Mouse (Mus musculus): ENCODE data around the gene Lsp1. TPM values are rescaled to one million over a fixed set of nuclear protein-coding genes. Genes with fewer than 3 reads are reported as not detected.
A peak's percentile ranks its signal among the peaks of the same experiment; 100 is the strongest.

Gene Lsp1
- 5.1 and 6.8 TPM in 2 replicates for polyA plus RNA-seq (2015; fragmentation: Nextera tagmentation; extraction: Ambion mirVana)

DNA sequence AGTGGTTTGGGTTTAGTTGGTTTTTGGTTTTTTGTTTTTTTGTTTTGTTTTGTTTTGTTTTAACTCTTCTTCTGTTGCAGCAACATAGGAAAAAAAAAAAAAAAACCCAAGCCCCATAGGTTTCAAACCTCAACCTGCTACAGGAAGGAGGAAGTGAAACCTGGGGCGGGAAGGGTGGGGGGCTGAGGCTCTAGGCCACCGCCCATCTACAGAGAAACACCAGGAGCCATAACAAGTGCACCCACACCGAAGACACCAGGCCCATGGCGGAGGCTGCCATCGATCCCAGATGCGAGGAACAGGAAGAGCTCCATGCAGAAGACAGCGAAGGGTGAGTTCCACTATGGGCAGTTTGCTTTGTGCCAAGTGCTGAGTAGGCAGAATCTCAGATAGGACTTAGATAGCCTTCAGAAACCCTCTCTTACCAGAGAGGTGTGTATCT is at the start of gene Lsp1:
Gene Lsp1, plus strand, starts transcription at position 174 of the 442 bp plus-strand sequence.
- WGBS = 95% methylated on average over 7 of the region's 7 CpGs
- H3K27me3 ChIP-seq = 0 out of 2 replicates have a peak, but pooled peaks cover 3% of the 10 kb centered on the region

DNA sequence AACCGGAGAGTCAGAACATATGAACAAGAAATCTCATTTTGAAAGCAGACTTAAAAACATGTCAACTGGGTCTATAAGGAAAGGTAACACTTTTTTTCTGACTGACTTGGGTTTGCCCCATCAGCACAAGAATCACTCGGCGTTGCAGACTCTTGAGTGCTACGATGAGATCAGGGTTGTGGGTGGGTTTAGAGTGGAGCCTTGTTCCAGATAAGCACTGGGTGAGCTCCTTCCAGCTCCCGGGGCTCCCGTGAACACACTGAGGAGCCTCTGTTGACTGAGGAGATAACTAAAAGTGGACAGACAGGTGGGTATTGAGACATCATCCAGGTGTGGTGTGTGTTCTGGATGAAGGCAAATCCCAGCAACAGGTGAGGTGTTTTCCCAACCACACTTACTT is 47.3 kb upstream of the Lsp1 start:
- Histone ChIP-seq H3K4me3 (no peak overlapping the region), H3K27ac (no peak overlapping the region), H3K9me3 (no peaks in the 10 kb centered on the region), H3K27me3 (no peaks in the 10 kb centered on the region), H3K4me2 (no peak overlapping the region), H3K9ac (no peak overlapping the region), H3K36me3 (no peaks in the 10 kb centered on the region), H3K4me1 (replicated peaks) (no peaks in the 10 kb centered on the region)
- WGBS = 93% methylated on average over 6 of the region's 6 CpGs
- no peak for ATAC-seq (ENCODE audit: low FRiP score)

More for the DNA sequence above, at the start of gene Lsp1:
- H3K4me3 ChIP-seq = no peak within 1 kb of the TSS
- H3K4me1 ChIP-seq (replicated peaks) = peaks cover 17% of the 10 kb centered on the region
- no peaks in the 10 kb centered on the region for H3K36me3 ChIP-seq
- no peak within 1 kb of the TSS for H3K4me2 ChIP-seq
- no peak within 1 kb of the TSS for H3K9ac ChIP-seq
- no peaks in the 10 kb centered on the region for H3K9me3 ChIP-seq
- H3K27ac ChIP-seq = no peak within 1 kb of the TSS
- no peak for ATAC-seq (ENCODE audit: low FRiP score)

DNA sequence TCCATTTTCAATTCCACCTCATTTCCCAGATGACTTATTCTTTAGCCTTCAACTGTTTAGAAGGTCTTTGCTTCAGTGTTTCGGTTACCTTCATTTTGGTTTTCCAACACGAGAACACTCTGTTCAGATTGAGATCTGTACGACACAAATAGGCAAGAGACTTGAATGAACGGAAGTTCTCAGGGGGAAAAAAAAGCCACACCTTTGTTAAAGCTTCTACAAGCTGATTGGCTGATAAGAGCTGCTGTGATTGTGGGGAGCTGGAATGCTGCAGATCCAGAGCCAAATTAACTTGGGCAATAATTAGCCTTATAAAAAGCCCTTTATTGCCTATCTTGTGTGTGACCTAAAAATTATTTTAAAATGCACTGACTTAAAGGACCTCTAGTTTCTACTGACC is 45.3 kb upstream of the Lsp1 start:
- 73% methylated on average over 4 of the region's 4 CpGs for WGBS
- H3K9me3 ChIP-seq = no peaks in the 10 kb centered on the region
- no peaks in the 10 kb centered on the region for H3K27me3 ChIP-seq
- no peak overlapping the region for H3K27ac ChIP-seq
- H3K4me3 ChIP-seq = no peak overlapping the region
- ATAC-seq (ENCODE audit: low FRiP score) = no peak
- no peaks in the 10 kb centered on the region for H3K36me3 ChIP-seq
- H3K9ac ChIP-seq = no peak overlapping the region
- H3K4me2 ChIP-seq = no peak overlapping the region
- H3K4me1 ChIP-seq (replicated peaks) = no peaks in the 10 kb centered on the region

- no peak overlapping the region for H3K4me2 ChIP-seq
- H3K27me3 ChIP-seq = 0 out of 2 replicates have a peak, but pooled peaks cover 4% of the 10 kb centered on the region
- H3K9me3 ChIP-seq = no peaks in the 10 kb centered on the region
- H3K4me1 ChIP-seq (replicated peaks) = no peaks in the 10 kb centered on the region
- H3K9ac ChIP-seq = no peak overlapping the region
- no peak for ATAC-seq (ENCODE audit: low FRiP score)
- WGBS = 74% methylated on average over 3 of the region's 3 CpGs
- H3K27ac ChIP-seq = no peak overlapping the region
- H3K4me3 ChIP-seq = no peak overlapping the region
- no peaks in the 10 kb centered on the region for H3K36me3 ChIP-seq
These were observed 44.4 kb upstream of the Lsp1 start for GRCm38 (mm10) chr7:142416225-142416624.

- Histone ChIP-seq H3K4me1 (replicated peaks) (no peaks in the 10 kb centered on the region), H3K36me3 (no peaks in the 10 kb centered on the region), H3K27me3 (0 out of 2 replicates have a peak, but pooled peaks cover 4% of the 10 kb centered on the region), H3K4me3 (no peak overlapping the region), H3K4me2 (no peak overlapping the region), H3K9ac (no peak overlapping the region), H3K27ac (no peak overlapping the region), H3K9me3 (no peaks in the 10 kb centered on the region)
- 95% methylated on average over 2 of the region's 2 CpGs for WGBS
- no peak for ATAC-seq (ENCODE audit: low FRiP score)
These were observed 42.6 kb upstream of the Lsp1 start for GRCm38 (mm10) chr7:142418027-142418426.

GRCm38 (mm10) chr7:142418679-142419078 is 41.9 kb upstream of the Lsp1 start:
- Histone ChIP-seq H3K36me3 (no peaks in the 10 kb centered on the region), H3K4me3 (no peak overlapping the region), H3K4me1 (replicated peaks) (no peaks in the 10 kb centered on the region), H3K27ac (no peak overlapping the region), H3K9ac (no peak overlapping the region), H3K27me3 (0 out of 2 replicates have a peak, but pooled peaks cover 4% of the 10 kb centered on the region), H3K4me2 (no peak overlapping the region), H3K9me3 (no peaks in the 10 kb centered on the region)
- 88% methylated on average over 8 of the region's 8 CpGs for WGBS
- ATAC-seq (ENCODE audit: low FRiP score) = no peak

DNA sequence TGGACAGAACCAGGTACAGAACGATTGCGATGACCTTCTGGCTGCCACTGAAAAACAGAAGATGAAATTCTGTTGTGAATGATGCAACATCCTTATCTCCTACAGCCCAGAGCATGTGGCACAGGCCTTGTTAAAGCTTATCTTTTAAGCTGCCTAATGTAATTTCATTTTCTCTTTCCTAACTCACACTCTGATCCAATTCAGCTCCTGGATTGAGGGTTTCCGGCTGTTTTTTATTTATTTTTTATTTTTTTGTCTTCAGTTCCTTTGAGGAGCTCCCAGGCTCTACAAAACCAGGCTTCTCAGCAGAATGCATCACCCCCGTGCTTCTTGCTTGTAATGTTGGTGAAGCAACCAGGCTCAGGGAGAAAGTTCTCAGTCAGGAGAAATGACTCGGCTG is 40.7 kb upstream of the Lsp1 start:
- no peak overlapping the region for H3K4me3 ChIP-seq
- no peaks in the 10 kb centered on the region for H3K36me3 ChIP-seq
- WGBS = 84% methylated on average over 5 of the region's 5 CpGs
- no peaks in the 10 kb centered on the region for H3K9me3 ChIP-seq
- no peak for ATAC-seq (ENCODE audit: low FRiP score)
- no peaks in the 10 kb centered on the region for H3K4me1 ChIP-seq (replicated peaks)
- H3K27me3 ChIP-seq = 0 out of 2 replicates have a peak, but pooled peaks cover 4% of the 10 kb centered on the region
- H3K9ac ChIP-seq = no peak overlapping the region
- no peak overlapping the region for H3K4me2 ChIP-seq
- no peak overlapping the region for H3K27ac ChIP-seq

DNA sequence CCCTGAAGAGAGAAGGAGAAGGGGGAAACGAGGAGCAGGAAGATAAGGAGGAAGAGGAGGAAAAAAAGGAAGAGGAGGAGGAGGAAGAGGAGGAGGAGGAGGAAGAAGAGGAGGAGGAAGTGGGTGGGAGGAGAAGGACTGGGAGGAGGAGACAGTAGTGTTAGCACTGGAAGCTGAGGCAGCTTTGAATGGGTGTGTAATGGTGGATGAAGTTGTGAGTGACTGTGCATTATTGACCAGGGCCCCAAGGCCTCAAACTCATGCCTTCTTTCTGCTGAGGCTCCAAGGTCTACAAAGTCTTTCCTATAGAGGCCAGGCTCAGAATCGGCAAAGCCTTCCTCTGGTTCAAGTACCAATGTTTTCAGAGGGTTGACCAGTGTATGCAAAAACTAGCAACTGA is 38.8 kb upstream of the Lsp1 start:
- no peaks in the 10 kb centered on the region for H3K4me1 ChIP-seq (replicated peaks)
- no peak for ATAC-seq (ENCODE audit: low FRiP score)
- WGBS = 85% methylated on average over 2 of the region's 2 CpGs
- 0 out of 2 replicates have a peak, but pooled peaks cover 4% of the 10 kb centered on the region for H3K27me3 ChIP-seq
- no peaks in the 10 kb centered on the region for H3K9me3 ChIP-seq
- H3K4me2 ChIP-seq = no peak overlapping the region
- no peak overlapping the region for H3K27ac ChIP-seq
- no peaks in the 10 kb centered on the region for H3K36me3 ChIP-seq
- H3K4me3 ChIP-seq = no peak overlapping the region
- H3K9ac ChIP-seq = no peak overlapping the region

- H3K9me3 ChIP-seq = no peaks in the 10 kb centered on the region
- 0 out of 2 replicates have a peak, but pooled peaks cover 4% of the 10 kb centered on the region for H3K27me3 ChIP-seq
- no peak overlapping the region for H3K9ac ChIP-seq
- H3K4me1 ChIP-seq (replicated peaks) = peaks cover 12% of the 10 kb centered on the region
- H3K4me2 ChIP-seq = no peak overlapping the region
- H3K4me3 ChIP-seq = no peak overlapping the region
- H3K27ac ChIP-seq = no peak overlapping the region
- ATAC-seq (ENCODE audit: low FRiP score) = no peak
- 52% methylated on average over 11 of the region's 11 CpGs for WGBS
- H3K36me3 ChIP-seq = no peaks in the 10 kb centered on the region
These were observed 34.9 kb upstream of the Lsp1 start for GRCm38 (mm10) chr7:142425641-142426213.

DNA sequence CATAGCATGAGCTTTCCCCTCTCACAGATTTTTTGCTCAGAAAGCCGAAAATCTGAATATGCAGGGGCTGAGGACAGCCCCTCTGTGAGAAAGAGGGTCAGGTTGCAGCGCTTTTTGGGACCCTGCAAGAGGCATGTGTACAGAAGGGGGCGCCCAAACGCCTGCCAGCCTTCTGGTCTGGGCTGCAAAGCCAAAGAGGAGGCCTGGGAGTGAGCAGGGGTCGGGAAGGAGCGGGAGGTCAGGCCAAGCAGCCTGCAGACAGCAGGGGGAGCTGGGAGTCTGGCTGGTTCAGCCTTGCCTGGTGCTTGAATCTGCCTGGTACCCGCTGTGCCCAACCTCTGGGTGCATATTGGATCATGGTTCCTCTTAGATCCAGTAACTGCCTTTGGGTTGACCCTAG is 32.4 kb upstream of the Lsp1 start:
- Histone ChIP-seq H3K27ac (no peak overlapping the region), H3K4me2 (no peak overlapping the region), H3K4me1 (replicated peaks) (peaks cover 17% of the 10 kb centered on the region), H3K36me3 (no peaks in the 10 kb centered on the region), H3K27me3 (no peaks in the 10 kb centered on the region), H3K4me3 (no peak overlapping the region), H3K9ac (no peak overlapping the region), H3K9me3 (no peaks in the 10 kb centered on the region)
- WGBS = 3% methylated on average over 7 of the region's 7 CpGs
- ATAC-seq (ENCODE audit: low FRiP score) = no peak

DNA sequence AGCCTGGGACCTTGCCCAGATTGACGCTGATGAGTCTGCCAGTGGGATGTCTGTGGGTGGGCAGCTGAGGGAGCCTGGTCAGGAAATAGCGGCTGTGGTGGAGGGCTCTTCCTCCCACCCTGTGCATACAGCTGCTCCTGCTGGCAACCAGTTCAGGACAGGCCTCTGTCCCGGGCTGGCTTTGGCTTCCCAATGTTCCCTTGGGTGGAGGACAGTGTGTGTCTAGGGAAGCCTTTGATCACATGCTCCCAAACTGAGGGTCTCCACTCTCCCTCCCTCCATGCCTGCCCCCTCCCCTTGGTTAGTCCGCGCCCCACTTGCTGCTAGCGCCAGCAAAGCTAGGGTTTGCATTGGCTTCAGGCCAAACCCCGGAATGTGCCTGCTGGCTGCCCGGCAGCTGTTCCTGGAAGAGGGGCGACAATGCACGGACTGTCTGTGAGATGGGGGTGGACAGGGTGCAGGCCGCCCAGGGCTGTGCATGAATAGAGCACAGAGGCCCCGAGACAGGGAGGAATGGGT is 30.4 kb upstream of the Lsp1 start:
- Histone ChIP-seq H3K4me3 (no peak overlapping the region), H3K27me3 (no peaks in the 10 kb centered on the region; the same call in 1 of the 2 replicates), H3K9ac (no peak overlapping the region), H3K27ac (peak overlapping the region; percentile 55), H3K36me3 (no peaks in the 10 kb centered on the region), H3K4me1 (replicated peaks) (peaks cover 17% of the 10 kb centered on the region), H3K4me2 (peak overlapping the region; percentile 25; the same call in 1 of the 2 replicates), H3K9me3 (no peaks in the 10 kb centered on the region)
- peak; percentile 82 for ATAC-seq (ENCODE audit: low FRiP score)
- WGBS = 43% methylated on average over 12 of the region's 12 CpGs

GRCm38 (mm10) chr7:142431106-142431505 is 29.5 kb upstream of the Lsp1 start:
- no peak overlapping the region for H3K4me2 ChIP-seq
- H3K4me3 ChIP-seq = no peak overlapping the region
- H3K9ac ChIP-seq = no peak overlapping the region
- H3K4me1 ChIP-seq (replicated peaks) = peaks cover 17% of the 10 kb centered on the region
- H3K36me3 ChIP-seq = no peaks in the 10 kb centered on the region
- WGBS = 86% methylated on average over 14 of the region's 14 CpGs
- no peaks in the 10 kb centered on the region; the same call in 1 of the 2 replicates for H3K27me3 ChIP-seq
- ATAC-seq (ENCODE audit: low FRiP score) = no peak
- no peak overlapping the region; the same call in 1 of the 2 replicates for H3K27ac ChIP-seq
- H3K9me3 ChIP-seq = no peaks in the 10 kb centered on the region

DNA sequence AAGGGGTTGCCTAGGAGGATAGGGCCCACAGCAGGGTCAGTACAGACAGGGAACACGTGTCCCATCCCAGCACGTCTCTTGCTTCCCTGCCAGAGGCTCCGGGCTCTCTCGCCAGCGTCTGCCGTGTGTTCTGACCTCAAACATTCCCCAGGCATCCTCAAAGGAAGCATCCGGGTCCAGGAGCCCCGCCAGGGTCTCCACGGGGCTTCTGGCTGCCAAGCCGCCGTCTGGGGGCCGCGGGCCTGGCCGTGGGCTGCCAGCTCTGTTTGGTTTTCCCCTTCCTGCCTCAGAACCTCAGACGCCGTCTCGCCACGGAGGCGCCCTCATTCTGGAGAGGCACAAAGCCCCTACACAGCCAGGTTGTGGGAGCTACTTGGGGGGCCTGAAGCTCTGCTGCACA is 27.0 kb upstream of the Lsp1 start:
- WGBS = 47% methylated on average over 19 of the region's 19 CpGs
- no peak for ATAC-seq (ENCODE audit: low FRiP score)
- H3K4me2 ChIP-seq = no peak overlapping the region
- H3K36me3 ChIP-seq = no peaks in the 10 kb centered on the region
- H3K27me3 ChIP-seq = no peaks in the 10 kb centered on the region; the same call in 1 of the 2 replicates
- H3K27ac ChIP-seq = no peak overlapping the region
- no peaks in the 10 kb centered on the region for H3K9me3 ChIP-seq
- peaks cover 17% of the 10 kb centered on the region for H3K4me1 ChIP-seq (replicated peaks)
- H3K4me3 ChIP-seq = no peak overlapping the region
- no peak overlapping the region for H3K9ac ChIP-seq

Measured in hindbrain, embryonic 13.5 days (tissue).